Mouse (Mus musculus): ENCODE measurements at regions not wholly inside any gene's neighbourhood (a gene's known extent, or its start where the extent isn't known, plus 50 kb on each side); places are given as distances from the start of the nearest gene placed in this dataset.

DNA sequence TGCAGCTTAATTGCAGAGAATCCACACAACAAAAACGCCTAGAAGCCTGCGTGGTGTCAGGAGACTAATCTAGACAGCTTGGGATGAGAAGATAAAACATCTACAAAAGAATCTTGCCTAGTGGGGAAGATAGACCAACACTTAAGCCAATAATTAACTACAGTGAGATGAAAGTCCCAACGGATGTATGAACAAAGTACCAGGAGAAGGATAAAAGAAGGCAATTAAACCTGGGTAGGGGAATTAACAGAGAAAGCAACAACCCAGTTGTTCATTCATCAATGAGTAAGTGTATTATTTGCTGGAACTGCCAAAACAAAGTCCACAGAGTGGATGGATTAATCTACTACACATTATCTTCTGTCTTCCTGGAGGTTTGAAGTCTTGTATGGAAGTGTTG, 99.8 kb downstream of the Olfm4 start:
- no peak for DNase-seq

- DNase-seq, result no peak
These were observed 113.4 kb downstream of the Olfm4 start for GRCm38 (mm10) chr14:80097238-80097637.

GRCm38 (mm10) chr14:80113115-80113687, 129.3 kb downstream of the Olfm4 start:
- no peak for DNase-seq

- DNase-seq, result no peak
These were observed 130.4 kb downstream of the Olfm4 start for GRCm38 (mm10) chr14:80114326-80114725.

DNA sequence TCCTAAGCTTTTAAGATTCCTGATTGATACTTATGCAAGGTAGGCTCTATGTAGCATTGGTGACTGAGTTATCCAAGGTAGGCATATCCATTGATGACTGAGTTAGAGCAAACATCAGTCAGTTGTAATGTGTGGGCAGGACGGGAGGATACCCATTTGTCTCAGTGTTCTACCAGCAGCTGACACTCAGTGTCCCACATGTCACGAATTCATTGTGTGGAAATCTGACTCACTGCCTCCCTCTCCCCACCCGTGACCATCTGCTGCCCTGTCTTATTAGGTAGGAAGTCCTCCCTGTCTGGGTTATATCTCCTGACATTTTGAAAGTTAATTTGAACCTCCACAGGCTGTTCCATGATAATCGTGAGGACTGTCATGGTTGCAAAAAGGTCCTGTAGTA, 141.3 kb downstream of the Olfm4 start:
- no peak for DNase-seq

- no peak for DNase-seq
These were observed 144.3 kb downstream of the Olfm4 start for GRCm38 (mm10) chr14:80128181-80128580.

- DNase-seq, result no peak
These were observed 153.7 kb downstream of the Olfm4 start for GRCm38 (mm10) chr14:80137541-80137940.

GRCm38 (mm10) chr14:80138991-80139791, 155.3 kb downstream of the Olfm4 start:
- no peak for DNase-seq

DNA sequence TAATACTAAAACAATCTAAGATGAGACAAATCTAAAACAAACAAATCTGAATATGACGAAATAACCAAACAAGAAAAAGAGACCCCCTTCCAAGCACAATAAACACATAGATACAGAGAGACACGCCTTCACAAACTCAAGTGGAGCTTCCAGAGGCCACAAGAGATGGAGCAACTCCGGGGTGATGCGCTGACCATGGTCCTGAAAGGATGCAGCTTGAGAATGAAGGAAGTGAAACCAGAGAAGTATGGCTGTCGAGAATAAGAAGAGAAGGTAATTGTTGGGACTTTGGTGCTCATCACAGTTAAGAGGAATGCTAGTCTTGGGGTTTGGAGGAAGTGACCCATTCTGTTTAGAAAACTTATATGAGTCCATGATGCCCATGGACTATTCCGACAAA, 173.1 kb downstream of the Olfm4 start:
- DNase-seq, result no peak

- no peak for DNase-seq
These were observed 185.3 kb downstream of the Olfm4 start for GRCm38 (mm10) chr14:80169211-80169610.

DNA sequence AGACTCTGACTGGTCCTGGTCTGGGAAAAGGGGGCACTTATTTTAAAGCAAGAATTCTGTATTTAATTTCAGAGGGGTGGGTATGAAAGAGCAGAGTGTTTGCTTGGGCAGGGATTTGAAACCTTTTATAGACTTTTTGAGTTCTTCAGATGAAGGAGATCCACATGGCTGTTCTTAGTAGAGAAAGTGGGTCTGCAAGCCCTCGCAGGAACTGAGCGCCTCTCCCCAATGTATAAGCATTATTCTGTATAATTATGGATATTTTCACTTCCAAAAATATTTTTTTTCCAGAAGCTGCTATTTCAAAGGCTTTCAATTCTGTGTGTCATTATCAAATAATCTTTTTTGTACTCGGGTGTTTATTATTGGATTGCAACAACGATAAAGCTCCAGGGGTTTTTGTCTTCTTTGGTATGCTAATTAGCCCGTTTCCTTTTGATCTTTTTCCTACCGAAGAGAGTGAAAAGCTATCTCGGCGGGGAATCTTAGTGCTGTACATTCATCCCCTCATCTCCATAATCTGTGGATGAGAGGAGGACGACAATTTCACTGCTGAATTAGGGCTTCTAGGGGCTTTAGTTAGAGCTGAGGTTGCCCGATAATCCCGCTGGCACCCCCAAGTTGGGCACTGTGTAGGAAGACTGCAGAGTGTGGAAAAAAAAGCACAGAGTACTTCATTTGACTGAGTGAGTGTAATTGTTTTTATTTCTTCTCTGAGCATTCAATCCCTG, 186.7 kb downstream of the Olfm4 start:
- no peak for DNase-seq

- no peak for DNase-seq
These were observed 189.1 kb downstream of the Olfm4 start for GRCm38 (mm10) chr14:80172799-80173484.

GRCm38 (mm10) chr14:80176464-80176863, 192.6 kb downstream of the Olfm4 start:
- no peak for DNase-seq

GRCm38 (mm10) chr14:80195041-80195440, 211.2 kb downstream of the Olfm4 start:
- DNase-seq, result no peak

GRCm38 (mm10) chr14:80212916-80213315, 229.0 kb downstream of the Olfm4 start:
- no peak for DNase-seq

DNA sequence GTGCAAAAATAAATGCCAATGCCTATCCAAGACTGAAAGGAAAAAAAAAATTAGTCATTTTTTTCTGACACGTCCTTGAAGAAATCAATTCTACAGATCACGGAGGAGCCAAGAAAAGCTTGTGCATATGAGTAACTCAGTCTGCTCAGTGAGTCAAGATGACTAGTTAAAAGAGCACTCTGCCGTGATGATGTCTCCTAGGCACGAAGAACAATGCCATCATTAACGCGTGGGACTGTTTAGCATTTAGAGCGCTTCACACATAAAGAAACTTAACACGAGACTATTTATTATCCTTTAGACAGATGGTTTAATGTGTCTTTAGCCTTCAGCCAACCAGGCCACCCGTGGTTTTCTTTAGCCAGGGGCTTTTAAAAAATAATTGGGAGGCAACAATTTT, 229.8 kb downstream of the Olfm4 start:
- no peak for DNase-seq

GRCm38 (mm10) chr14:80215960-80216552, 232.2 kb downstream of the Olfm4 start:
- DNase-seq, result peak; percentile 6 to 26

GRCm38 (mm10) chr14:80232066-80232465, 248.2 kb downstream of the Olfm4 start:
- no peak for DNase-seq

- DNase-seq, result no peak
These were observed 249.1 kb downstream of the Olfm4 start for GRCm38 (mm10) chr14:80232976-80233375.

DNA sequence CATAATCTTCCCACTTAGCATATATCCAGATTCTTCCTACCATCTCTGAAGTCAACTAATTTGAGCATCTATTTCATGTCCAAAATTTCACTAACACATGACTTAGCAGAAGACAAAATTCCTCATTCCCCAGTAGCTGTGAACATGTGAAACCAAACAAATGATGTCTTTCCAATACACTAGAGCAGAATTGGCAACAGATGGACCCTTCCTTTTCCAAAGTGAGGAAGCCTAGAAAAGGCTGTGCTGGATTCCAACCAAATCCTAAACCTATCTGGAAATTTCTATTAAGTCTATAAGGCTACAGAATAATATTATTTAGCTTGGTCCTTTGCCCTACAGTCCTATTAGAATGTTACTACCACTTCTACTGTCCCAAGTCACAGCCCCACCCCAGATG, 253.3 kb downstream of the Olfm4 start:
- no peak for DNase-seq

DNA sequence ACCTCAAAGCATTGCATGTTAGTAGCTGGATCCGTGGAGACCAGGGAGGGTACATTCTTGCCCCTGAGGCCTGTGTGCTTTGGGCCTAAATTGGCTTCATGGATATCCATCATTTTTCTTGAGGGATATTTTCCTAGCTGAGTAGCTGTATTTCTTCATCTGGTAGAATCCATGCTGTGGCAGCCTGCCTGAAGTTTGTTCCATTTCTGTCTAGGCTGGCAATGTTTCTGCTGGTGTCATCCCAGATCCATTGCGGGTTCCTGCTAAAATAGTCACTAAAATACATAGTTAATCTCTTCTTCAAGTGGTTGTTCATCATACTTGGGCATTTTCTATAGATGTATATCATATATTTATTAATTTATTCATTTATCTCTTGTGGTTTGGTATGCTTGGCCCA, 253.7 kb downstream of the Olfm4 start:
- no peak for DNase-seq

GRCm38 (mm10) chr14:80244640-80245302, 260.9 kb downstream of the Olfm4 start:
- no peak for DNase-seq
